Mouse (Mus musculus) left cerebral cortex, adult 11 months (tissue): Measurements from ENCODE around the gene Ifi27l2b.
"Not testable (repeated sequence)": the region's sequence is repeated elsewhere in the genome, so short reads cannot be mapped to it uniquely, and the experiment has no call there.

ENCODE experiments used
- DNase-seq: peaks from one replicate; pipeline ENCODE4 v3.0.0; 2022; ENCODE audit warnings: low spot score

Gene Ifi27l2b

GRCm38 (mm10) chr12:103457140-103457539 is at the start of gene Ifi27l2b:
Gene Ifi27l2b, minus strand, starts transcription at chr12:103457223.
- DNase-seq, result no peak

GRCm38 (mm10) chr12:103504402-103504801 is 47.4 kb upstream of the Ifi27l2b start:
- no peak for DNase-seq

GRCm38 (mm10) chr12:103503300-103503699 is 46.3 kb upstream of the Ifi27l2b start:
- DNase-seq, result no peak

GRCm38 (mm10) chr12:103499261-103499660 is 42.2 kb upstream of the Ifi27l2b start:
- DNase-seq, result no peak

- DNase-seq, result no peak
Measured at GRCm38 (mm10) chr12:103498768-103499167, 41.7 kb upstream of the Ifi27l2b start.

- DNase-seq, result no peak
Measured at GRCm38 (mm10) chr12:103494486-103494885, 37.5 kb upstream of the Ifi27l2b start.

- peak; percentile 69 for DNase-seq
Measured at GRCm38 (mm10) chr12:103492767-103493166, 35.7 kb upstream of the Ifi27l2b start.

GRCm38 (mm10) chr12:103491091-103491730 is 34.2 kb upstream of the Ifi27l2b start:
- no peak for DNase-seq

- DNase-seq, result no peak
Measured at GRCm38 (mm10) chr12:103487750-103488149, 30.7 kb upstream of the Ifi27l2b start.

- DNase-seq, result no peak
Measured at GRCm38 (mm10) chr12:103487276-103487675, 30.3 kb upstream of the Ifi27l2b start.

- DNase-seq, result no peak
Measured at GRCm38 (mm10) chr12:103486726-103487125, 29.7 kb upstream of the Ifi27l2b start.

GRCm38 (mm10) chr12:103484200-103484972 is 27.4 kb upstream of the Ifi27l2b start:
- not testable (repeated sequence) for DNase-seq

GRCm38 (mm10) chr12:103482781-103483180 is 25.8 kb upstream of the Ifi27l2b start:
- no peak for DNase-seq

GRCm38 (mm10) chr12:103481671-103482070 is 24.6 kb upstream of the Ifi27l2b start:
- DNase-seq, result no peak

- DNase-seq, result no peak
Measured at GRCm38 (mm10) chr12:103477461-103478015, 20.5 kb upstream of the Ifi27l2b start.

- no peak for DNase-seq
Measured at GRCm38 (mm10) chr12:103476779-103477389, 19.9 kb upstream of the Ifi27l2b start.

GRCm38 (mm10) chr12:103474481-103474880 is 17.5 kb upstream of the Ifi27l2b start:
- DNase-seq, result no peak

GRCm38 (mm10) chr12:103456727-103457126 is 296 bp downstream of the Ifi27l2b start:
- not testable (repeated sequence) for DNase-seq

- DNase-seq, result no peak
Measured at GRCm38 (mm10) chr12:103453361-103453760, 3.7 kb downstream of the Ifi27l2b start.

GRCm38 (mm10) chr12:103445060-103445459 is 12.0 kb downstream of the Ifi27l2b start:
- DNase-seq, result no peak

GRCm38 (mm10) chr12:103444261-103444660 is 12.8 kb downstream of the Ifi27l2b start:
- DNase-seq, result not testable (repeated sequence)

GRCm38 (mm10) chr12:103443524-103443923 is 13.5 kb downstream of the Ifi27l2b start, which contains the start of gene Ifi27l2a:
Gene Ifi27l2a, minus strand, starts transcription at chr12:103443680.
- DNase-seq, result no peak

GRCm38 (mm10) chr12:103437601-103438000 is 19.4 kb downstream of the Ifi27l2b start:
- no peak for DNase-seq
